Mouse (Mus musculus) embryo, embryonic 10.5 days (tissue): ENCODE data around the gene Mrpl23.

Experiments
- DNase-seq: peaks from one replicate; pipeline ENCODE4 v3.0.0-alpha.2; 2015; ENCODE audit warnings: low spot score

The Mrpl23 gene

GRCm38 (mm10) chr7:142574826-142575351 lies 42.4 kb downstream of the Mrpl23 start:
- DNase-seq, result no peak

GRCm38 (mm10) chr7:142575491-142575890 lies 43.0 kb downstream of the Mrpl23 start:
- DNase-seq, result no peak

GRCm38 (mm10) chr7:142575971-142576370 lies 43.5 kb downstream of the Mrpl23 start:
- no peak for DNase-seq

GRCm38 (mm10) chr7:142576472-142577326 lies 44.2 kb downstream of the Mrpl23 start:
- no peak for DNase-seq

GRCm38 (mm10) chr7:142577806-142578423 lies 45.4 kb downstream of the Mrpl23 start:
- peak; percentile 68 for DNase-seq

GRCm38 (mm10) chr7:142579069-142579468 lies 46.6 kb downstream of the Mrpl23 start:
- DNase-seq, result no peak

GRCm38 (mm10) chr7:142580121-142580879 lies 47.8 kb downstream of the Mrpl23 start:
- DNase-seq, result peak; percentile 81

- no peak for DNase-seq
Observed at GRCm38 (mm10) chr7:142581186-142581585, 48.7 kb downstream of the Mrpl23 start.

- peak; percentile 77 for DNase-seq
Observed at GRCm38 (mm10) chr7:142581656-142582228, 49.3 kb downstream of the Mrpl23 start.

GRCm38 (mm10) chr7:142584882-142585281 lies 52.4 kb downstream of the Mrpl23 start:
- DNase-seq, result no peak

- DNase-seq, result no peak
Observed at GRCm38 (mm10) chr7:142585890-142586289, 53.4 kb downstream of the Mrpl23 start.

- no peak for DNase-seq
Observed at GRCm38 (mm10) chr7:142588282-142588941, 55.9 kb downstream of the Mrpl23 start.
